Mouse (Mus musculus) granulocyte monocyte progenitor cell, adult 5-6 weeks (primary cell): Measurements from ENCODE around the gene Ttl. TPM values are rescaled to one million over a fixed set of nuclear protein-coding genes. Genes with fewer than 3 reads are reported as not detected.

Experiments
- total RNA-seq, 2 experiments: library from RNA; stranded (forward) in 1 of 2; stranded (reverse) in 1 of 2; fragments of 200-712, 200-1000 nt in 1 of 2; fragments of >200 nt in 1 of 2; fragmentation: Nextera tagmentation in 1 of 2; gene quantifications; 2 replicates each; pipeline ENCODE4 v1.2.3; 2014 to 2017

The Ttl gene
- total RNA-seq, 2 experiments from 2014 or later, result 2.8 to 3.7 TPM

Other genes starting within 250 kb of the Ttl start
- 11.7 and 18.5 TPM in 2 replicates for gene Tmem87b, start 247.8 kb upstream of the Ttl start, total RNA-seq (2014; fragmentation: Nextera tagmentation)
- gene Tmem87b, start 247.8 kb upstream of the Ttl start, total RNA-seq (2017), result 17.7 and 20.8 TPM in 2 replicates
- not detected in 2 replicates for gene Fbln7, start 203.0 kb upstream of the Ttl start, total RNA-seq (2014; fragmentation: Nextera tagmentation)
- not detected in 2 replicates for gene Fbln7, start 203.0 kb upstream of the Ttl start, total RNA-seq (2017)
- gene Zc3h8, start 121.9 kb upstream of the Ttl start, total RNA-seq (2014; fragmentation: Nextera tagmentation), result 10.5 and 15.4 TPM in 2 replicates
- gene Zc3h8, start 121.9 kb upstream of the Ttl start, total RNA-seq (2017), result 9.9 and 19.1 TPM in 2 replicates
- gene Zc3h6, start 98.5 kb upstream of the Ttl start, total RNA-seq (2014; fragmentation: Nextera tagmentation), result 0.82 and 3.7 TPM in 2 replicates
- 1.9 TPM in 2 replicates for gene Zc3h6, start 98.5 kb upstream of the Ttl start, total RNA-seq (2017)
- gene Gm10762, start 98.2 kb upstream of the Ttl start, total RNA-seq (2014; fragmentation: Nextera tagmentation), result 2.8 and 7.7 TPM in 2 replicates
- gene Gm10762, start 98.2 kb upstream of the Ttl start, total RNA-seq (2017), result 4.0 and 10.5 TPM in 2 replicates
- gene Vinac1, start 17.8 kb upstream of the Ttl start, total RNA-seq (2014; fragmentation: Nextera tagmentation), result not detected in 2 replicates
- not detected in 2 replicates for gene Vinac1, start 17.8 kb upstream of the Ttl start, total RNA-seq (2017)
- gene Polr1b, start 35.1 kb downstream of the Ttl start, total RNA-seq (2014; fragmentation: Nextera tagmentation), result 43.2 and 56.1 TPM in 2 replicates
- gene Polr1b, start 35.1 kb downstream of the Ttl start, total RNA-seq (2017), result 47.1 and 49.7 TPM in 2 replicates
- gene Chchd5, start 63.8 kb downstream of the Ttl start, total RNA-seq (2014; fragmentation: Nextera tagmentation), result 18.4 and 18.6 TPM in 2 replicates
- gene Chchd5, start 63.8 kb downstream of the Ttl start, total RNA-seq (2017), result 17.4 and 22.2 TPM in 2 replicates
- 34.8 and 35.3 TPM in 2 replicates for gene Slc20a1, start 132.8 kb downstream of the Ttl start, total RNA-seq (2014; fragmentation: Nextera tagmentation)
- gene Slc20a1, start 132.8 kb downstream of the Ttl start, total RNA-seq (2017), result 71.3 and 85.3 TPM in 2 replicates
- 17.1 and 49.8 TPM in 2 replicates for gene Ckap2l, start 231.3 kb downstream of the Ttl start, total RNA-seq (2014; fragmentation: Nextera tagmentation)
- 55.3 and 56.6 TPM in 2 replicates for gene Ckap2l, start 231.3 kb downstream of the Ttl start, total RNA-seq (2017)
- gene Il1a, start 244.0 kb downstream of the Ttl start, total RNA-seq (2014; fragmentation: Nextera tagmentation), result not detected in 2 replicates
- gene Il1a, start 244.0 kb downstream of the Ttl start, total RNA-seq (2017), result not detected in 2 replicates